Mouse (Mus musculus) layer of hippocampus, adult 2 months (tissue): ENCODE data around the gene Otud7a. TPM values are rescaled to one million over a fixed set of nuclear protein-coding genes. Genes with fewer than 3 reads are reported as not detected.

ENCODE experiments used
- DNase-seq, 2 experiments: peaks; one replicate each; pipeline ENCODE4 v3.0.0; 2022; ENCODE audit warnings: low spot score in 2 of 2
- H3K27ac ChIP-seq: fragments of 200-600 bp; 2 replicates; pipeline ENCODE4 v1.8.1; 2022
- H3K4me3 ChIP-seq: fragments of 200-600 bp; 2 replicates; pipeline ENCODE4 v1.8.1; 2022; ENCODE audit warnings: mild to moderate bottlenecking
- CTCF ChIP-seq: fragments of 200-600 bp; conservative IDR thresholded peaks from 2 replicates; pipeline ENCODE4 v1.8.1; 2022; ENCODE audit warnings: antibody characterized with exemption, mild to moderate bottlenecking, moderate library complexity
- long read RNA-seq, 2 experiments: library from polyadenylated mRNA; stranded (forward); transcript quantifications; one replicate each; pipeline ENCODE4 v2.0.0; 2021; ENCODE audit warnings: borderline mapping rate in 2 of 2
- total RNA-seq, 2 experiments: library from RNA; stranded (reverse); gene quantifications; 2 replicates each; pipeline ENCODE4 v1.2.3; 2021

The Otud7a gene
- total RNA-seq, result 10 to 100 TPM; 71.3 to 72.5 TPM
- long read RNA-seq, experiment 1, partial matches to known transcripts, result 4 of 74 reads
- long read RNA-seq, experiment 1, other reads (novel, unspliced or antisense), result 70 of 74 reads
- long read RNA-seq, experiment 2, partial matches to known transcripts, result 7 of 101 reads
- long read RNA-seq, experiment 2, other reads (novel, unspliced or antisense), result 94 of 101 reads

DNA sequence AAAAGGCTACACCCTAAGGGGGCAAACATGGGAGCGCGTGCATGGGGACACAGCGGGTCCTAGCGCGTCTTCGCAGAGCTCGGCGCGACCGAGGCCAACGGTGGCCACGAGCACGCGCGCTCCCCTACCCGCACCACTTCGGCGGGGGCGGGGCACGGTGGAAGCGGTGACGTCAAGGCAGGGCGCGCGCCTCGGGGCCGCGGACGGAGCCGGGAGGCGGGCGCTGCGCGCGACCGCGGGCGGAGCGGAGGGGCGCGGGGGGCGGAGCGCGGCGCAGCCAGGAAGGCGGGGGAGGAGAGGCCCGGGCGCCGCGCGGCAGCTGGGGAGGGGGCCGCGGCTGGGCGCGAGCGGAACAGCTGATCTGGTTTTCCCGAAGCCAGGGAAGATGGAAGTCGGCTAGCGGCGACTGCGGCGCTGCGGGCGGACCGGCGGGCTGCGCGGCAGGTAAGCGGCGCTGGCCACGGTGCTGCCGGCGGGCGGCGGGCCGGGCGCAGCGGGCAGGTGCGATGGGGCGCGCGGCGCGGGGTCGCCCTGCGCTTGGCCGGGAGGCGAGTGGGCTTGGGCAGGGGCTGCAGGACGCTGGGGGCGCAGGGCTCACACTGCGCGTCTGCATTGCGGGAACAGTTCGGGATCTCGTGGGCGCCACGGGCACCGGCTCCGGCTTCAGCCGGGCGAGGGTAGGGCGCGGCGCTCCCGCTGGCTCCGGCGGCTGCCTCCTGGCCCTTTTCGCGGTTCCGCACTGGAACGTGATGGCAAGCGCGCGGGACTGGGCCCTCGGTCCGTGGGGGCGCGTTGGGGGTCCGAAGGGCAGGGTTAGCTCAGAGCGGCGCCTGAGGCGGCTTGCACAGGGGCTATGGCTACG lies at the start of gene Otud7a:
Otud7a (plus strand) TSS at position 268 of the 862 bp plus-strand sequence.
- H3K4me3 ChIP-seq, result peak within 1 kb of the TSS; percentile 94
- DNase-seq, result peak; percentile 91 to 95
- peak within 1 kb of the TSS; percentile 98 for H3K27ac ChIP-seq
- TF ChIP-seq CTCF, result no peak

DNA sequence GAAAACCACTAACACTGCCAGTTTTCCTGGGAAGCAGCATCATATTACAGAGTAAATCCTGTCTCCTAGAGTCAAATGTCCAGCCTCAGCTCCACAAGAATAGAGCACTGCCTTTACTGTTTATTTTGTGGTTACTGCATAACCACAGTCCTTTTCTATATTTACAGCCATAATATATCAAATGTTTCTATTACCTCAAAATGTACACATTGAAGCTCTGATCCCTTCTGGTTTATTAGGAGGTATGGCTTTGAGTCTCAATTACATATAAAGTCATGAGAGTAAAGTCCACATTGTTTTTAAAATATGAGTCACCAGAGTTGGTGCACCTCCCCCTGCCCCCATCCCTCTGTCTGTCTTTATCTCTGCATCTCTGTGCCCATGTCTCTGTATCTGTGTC lies 38.6 kb upstream of the Otud7a start:
- TF ChIP-seq CTCF, result no peak
- Histone ChIP-seq H3K4me3 (no peak overlapping the region), H3K27ac (no peak overlapping the region)
- DNase-seq, result no peak

DNA sequence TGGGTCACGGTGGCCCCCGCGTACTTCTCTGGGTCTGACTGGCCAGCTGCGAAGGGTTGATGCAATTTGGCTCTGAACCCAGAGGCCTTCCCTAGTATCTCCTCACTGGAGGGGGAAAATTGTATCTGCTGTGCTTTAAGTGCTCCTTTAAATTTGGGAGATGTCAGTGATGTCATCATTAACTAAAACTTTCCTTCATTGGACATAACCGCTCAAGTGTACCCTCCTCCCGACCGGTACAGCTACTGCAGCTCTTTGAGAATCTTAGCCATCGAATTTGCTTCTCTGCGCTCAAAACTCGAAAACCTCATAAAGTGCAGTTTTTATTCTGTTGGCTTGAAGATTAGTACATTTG lies 772 bp downstream of the Otud7a start:
- Histone ChIP-seq H3K4me3 (peak overlapping the region; percentile 94), H3K27ac (peak overlapping the region; percentile 98)
- peak; percentile 19 to 29 for DNase-seq
- TF ChIP-seq CTCF, result no peak; the same call in 1 of the 2 replicates

DNA sequence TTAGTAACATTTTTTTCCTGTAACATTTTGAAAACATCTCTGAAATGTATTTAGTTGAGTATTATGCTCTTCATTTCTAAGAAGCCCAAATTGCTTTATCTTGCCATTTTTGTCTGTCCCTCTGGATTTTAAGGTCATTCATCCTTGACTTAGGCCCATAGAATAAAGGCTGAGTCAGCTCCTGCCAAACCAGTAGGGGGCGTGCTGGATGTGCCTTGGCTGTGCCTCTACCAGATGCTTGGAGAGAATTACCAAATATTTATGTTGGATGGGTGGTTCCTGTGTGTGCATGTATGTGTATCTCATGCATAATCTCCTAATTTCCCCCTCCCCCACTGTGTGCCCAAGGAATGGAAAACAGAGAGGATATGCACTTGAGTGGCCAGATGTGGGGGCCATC lies 2.4 kb downstream of the Otud7a start:
- DNase-seq, result no peak
- peak; percentile 72 for TF ChIP-seq CTCF
- Histone ChIP-seq H3K27ac (no peak overlapping the region), H3K4me3 (peak overlapping the region; percentile 94; the same call in 1 of the 2 replicates)

DNA sequence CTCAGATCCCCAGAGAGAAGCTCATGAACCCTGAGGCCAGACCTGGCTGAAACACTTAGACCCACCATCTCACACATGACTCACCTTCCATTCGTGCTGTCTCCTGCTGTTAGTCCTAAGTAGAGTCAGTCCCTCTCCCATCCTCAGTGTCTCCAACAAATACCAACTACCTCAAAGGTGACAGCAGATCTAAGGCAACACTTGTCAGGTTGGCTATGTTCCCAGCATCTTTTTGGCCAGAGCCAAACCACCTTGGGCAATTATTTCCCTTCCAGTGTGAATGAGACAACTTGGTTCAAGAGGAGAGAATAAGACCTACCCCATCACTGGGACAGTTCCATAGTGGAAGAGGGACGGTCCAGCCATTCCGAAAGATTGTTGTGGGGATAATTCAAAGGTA lies 10.7 kb downstream of the Otud7a start:
- no peak overlapping the region for H3K27ac ChIP-seq
- DNase-seq, result no peak
- H3K4me3 ChIP-seq, result no peak overlapping the region
- TF ChIP-seq CTCF, result no peak

DNA sequence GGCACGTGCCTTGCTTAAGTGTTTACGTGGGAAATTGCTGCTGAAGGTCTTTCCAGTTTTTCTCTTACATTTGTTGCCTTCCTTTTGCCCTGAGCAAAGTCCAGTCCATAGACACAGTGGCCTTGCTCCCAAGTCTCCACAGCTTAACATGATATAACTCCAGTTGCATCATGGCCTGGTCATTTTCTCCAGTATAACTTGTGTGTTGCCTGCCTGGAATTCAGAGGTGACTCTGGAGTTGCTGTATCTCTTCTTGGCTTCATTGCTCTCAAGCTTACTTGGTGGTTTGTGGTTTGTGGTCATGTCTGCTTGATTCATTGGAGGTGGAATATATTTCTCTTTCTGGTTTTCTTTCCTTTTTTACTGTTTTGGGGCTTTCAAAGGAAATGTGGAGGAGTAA lies 17.7 kb downstream of the Otud7a start:
- TF ChIP-seq CTCF, result no peak
- no peak for DNase-seq

DNA sequence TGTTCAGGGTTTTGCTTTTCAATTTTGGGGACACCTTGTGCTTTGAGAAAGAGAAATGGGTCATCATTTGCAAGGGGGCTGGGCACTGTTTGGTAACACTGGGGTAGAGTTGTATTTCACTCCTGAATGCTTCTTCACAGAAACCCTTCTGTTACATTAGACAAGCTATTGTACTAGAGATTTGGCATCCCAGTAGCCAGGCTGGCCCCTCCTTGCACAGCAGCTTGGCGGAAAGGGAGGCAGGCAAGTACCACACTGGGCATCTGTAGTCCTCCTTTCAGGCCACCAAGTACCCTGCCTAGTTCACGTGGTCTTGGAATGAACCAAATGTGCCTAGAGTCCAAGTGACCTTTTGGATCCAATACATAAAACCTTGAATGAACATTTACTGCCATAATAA lies 18.1 kb downstream of the Otud7a start:
- Histone ChIP-seq H3K4me3 (no peak overlapping the region), H3K27ac (peak overlapping the region; percentile 86)
- peak; percentile 30 to 56 for DNase-seq
- no peak for TF ChIP-seq CTCF

More for the DNA sequence above, 17.7 kb downstream of the Otud7a start:
- Histone ChIP-seq H3K27ac (peak overlapping the region; percentile 86), H3K4me3 (no peak overlapping the region)

DNA sequence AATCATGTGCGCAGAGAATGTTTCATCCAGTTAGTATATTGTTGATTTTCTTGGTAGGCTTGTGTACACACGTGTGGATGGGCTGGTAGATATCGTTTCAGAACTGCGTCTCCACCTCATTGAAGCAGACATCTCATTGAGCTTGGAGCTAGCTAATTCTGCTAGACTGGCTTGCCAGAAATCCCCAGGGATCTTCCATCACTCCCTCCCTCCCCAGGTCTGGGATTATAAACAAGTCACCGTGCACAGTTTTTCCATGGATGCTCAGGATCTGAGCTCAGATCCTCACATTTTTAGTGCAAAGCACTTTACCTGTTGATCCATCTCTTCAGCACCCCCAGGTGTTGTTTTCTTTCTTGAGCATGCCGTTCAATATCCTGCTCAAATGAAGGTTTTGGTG lies 22.2 kb downstream of the Otud7a start:
- Histone ChIP-seq H3K27ac (peak overlapping the region; percentile 5; the same call in 1 of the 2 replicates), H3K4me3 (no peak overlapping the region)
- DNase-seq, result no peak
- no peak for TF ChIP-seq CTCF

DNA sequence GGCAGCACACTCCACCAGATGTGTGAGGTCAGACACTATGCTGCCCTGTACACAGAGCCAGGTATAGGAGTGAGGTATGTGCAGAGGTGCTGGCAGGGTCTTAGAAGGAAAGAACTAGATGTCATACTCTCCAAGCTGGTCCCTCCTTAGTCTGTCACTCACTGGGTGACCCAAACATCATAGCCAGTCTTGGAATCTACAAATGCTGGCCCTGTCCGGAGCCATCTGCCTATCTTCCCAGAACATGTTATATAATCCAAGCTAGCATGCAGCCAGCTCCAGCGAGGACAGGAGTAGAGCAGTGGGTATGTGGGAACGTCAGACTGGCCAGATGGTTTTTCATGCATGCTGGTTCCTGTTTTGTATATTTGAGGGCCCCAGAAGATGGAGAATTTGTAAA lies 23.7 kb downstream of the Otud7a start:
- Histone ChIP-seq H3K27ac (peak overlapping the region; percentile 69), H3K4me3 (no peak overlapping the region)
- DNase-seq, result peak in 1 of 2 experiments; percentile 24
- TF ChIP-seq CTCF, result no peak

DNA sequence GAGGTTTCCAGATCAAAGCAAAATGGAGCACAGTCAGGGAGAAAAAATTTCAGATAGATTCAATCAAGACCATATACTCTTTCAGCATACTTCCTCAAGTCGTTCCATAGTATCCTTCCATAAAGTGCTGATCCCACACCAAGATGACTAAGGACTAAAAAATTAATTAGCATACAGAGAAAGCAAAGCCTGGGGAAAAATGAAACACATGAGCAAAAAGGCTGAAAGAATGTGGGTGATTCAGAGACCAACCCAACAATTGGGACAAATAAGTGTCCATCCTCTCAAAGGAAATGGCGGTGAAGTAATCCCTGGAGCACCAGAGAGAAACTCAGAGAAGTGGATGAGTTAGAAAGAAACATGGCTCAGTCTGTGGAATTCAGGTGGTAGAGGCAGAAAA lies 38.5 kb downstream of the Otud7a start:
- no peak for TF ChIP-seq CTCF
- Histone ChIP-seq H3K4me3 (no peak overlapping the region), H3K27ac (peak overlapping the region; percentile 46; the same call in 1 of the 2 replicates)
- no peak for DNase-seq

DNA sequence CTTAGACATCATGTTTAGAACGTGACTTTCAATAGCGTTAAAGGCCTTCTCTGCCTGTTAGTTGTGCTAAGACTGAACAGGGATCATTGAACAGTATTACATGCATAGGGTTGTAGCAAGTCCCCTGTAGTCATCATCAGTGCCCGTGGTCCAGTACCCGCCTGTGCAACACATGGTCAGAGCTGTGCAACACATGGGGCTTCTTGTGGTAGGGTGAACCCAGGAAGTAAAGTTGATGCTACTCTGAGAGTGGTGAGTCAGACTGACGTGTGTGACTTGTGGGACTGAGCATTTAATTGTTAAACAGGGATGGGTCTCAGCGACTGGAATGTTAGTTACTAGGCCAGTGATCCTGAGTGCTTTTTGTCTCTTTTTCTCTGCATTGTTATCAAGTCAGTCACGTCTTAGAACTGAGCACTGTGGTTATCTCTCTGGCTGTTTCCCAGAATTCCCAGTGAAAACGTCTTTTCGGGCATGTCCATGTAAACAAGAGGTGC lies 52.5 kb downstream of the Otud7a start:
- no peak for TF ChIP-seq CTCF
- H3K27ac ChIP-seq, result peak overlapping the region; percentile 3
- no peak for DNase-seq
- H3K4me3 ChIP-seq, result no peak overlapping the region

DNA sequence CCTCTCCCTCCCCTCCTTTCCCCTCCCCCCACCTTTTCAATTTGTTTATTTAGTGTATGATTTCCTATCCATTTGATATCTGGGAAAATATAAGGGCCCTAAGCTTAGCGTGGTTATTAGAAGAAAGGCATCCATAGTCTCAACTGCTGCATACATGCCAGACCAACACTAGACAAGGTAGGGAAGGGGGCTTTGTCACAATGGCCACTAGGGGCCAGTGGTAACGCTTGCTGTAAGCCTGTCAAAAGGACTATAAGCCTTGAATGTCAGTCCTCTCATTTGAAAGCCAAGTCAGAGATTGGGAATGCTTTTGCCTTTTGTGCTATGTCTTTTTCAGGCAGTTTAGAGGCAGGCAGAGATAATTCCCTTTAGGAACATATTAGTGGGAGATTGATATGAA lies 59.7 kb downstream of the Otud7a start:
- DNase-seq, result no peak
- Histone ChIP-seq H3K4me3 (no peak overlapping the region), H3K27ac (no peak overlapping the region)
- TF ChIP-seq CTCF, result peak; percentile 73

DNA sequence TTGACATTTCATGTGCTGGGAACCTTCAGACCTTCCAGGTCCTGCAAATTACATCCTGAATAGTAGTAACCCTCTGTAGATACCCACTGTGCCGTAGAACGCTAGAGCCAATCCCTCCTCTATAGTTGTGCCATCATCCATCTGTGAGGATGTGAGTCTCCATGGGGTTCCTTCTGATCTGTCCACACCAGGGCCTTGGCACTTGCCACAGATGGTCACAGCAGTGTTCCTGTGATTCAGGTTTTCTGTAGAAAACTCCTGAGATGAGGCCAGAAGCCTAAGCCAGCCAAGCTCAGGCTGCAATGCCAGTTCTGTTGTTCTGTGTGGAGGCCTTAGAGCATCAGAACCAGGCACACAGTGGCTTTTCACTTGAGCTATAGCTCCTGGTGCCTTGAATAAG lies 63.5 kb downstream of the Otud7a start:
- Histone ChIP-seq H3K4me3 (no peak overlapping the region), H3K27ac (no peak overlapping the region)
- no peak for TF ChIP-seq CTCF
- no peak for DNase-seq
